Mouse (Mus musculus): ENCODE data around the gene Ptov1.

Ptov1 gene

GRCm38 (mm10) chr7:44814952-44815553 is 54.5 kb downstream of the Ptov1 start:
- DNase-seq (ENCODE audit: extremely low spot score, low spot score), result peak; percentile 32

- DNase-seq (ENCODE audit: extremely low spot score, low spot score), result peak; percentile 10
Measured at GRCm38 (mm10) chr7:44814423-44814822, 55.2 kb downstream of the Ptov1 start.

GRCm38 (mm10) chr7:44813985-44814384 is 55.6 kb downstream of the Ptov1 start:
- DNase-seq (ENCODE audit: extremely low spot score, low spot score), result no peak

All from neural tube, embryonic 10.5 days (tissue).